Mouse (Mus musculus): ENCODE measurements around the gene Ins2.

Gene Ins2

GRCm38 (mm10) chr7:142743281-142743680 is at the start of gene Ins2:
Gene Ins2 (minus strand): TSS chr7:142743381.
- no peak for DNase-seq (ENCODE audit: low read depth, low spot score)

DNA sequence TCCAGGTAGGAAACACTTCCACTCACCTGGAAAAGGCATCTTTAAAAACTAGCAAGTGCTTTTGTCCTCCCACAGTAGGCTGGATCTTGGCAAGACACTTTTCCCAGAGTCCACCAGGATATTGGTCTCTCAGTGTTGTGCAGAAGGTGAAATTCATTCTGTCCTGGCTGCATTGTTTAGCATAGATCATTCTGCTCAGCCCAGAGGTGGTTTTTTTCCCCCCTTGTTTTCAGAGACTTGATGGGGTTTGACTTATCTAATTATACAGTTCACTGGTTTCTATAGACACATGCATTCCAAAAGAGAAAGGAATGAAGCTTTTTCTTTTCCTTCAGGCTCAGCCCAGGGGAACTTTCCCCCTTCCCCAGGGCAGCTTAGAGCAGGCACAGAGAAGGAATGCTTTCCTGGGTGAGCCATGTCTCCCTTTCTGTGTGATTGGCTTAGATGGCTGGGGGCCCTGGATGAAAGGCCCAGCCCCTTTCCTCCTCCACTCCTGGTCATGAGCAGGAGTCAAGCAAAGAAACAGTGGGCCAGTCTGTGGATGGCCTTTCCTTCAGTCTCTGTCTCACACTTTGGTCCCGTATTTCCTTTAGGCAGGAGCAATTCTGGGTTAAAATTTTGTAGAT is 49.6 kb upstream of the Ins2 start:
- DNase-seq (ENCODE audit: low read depth, low spot score), result no peak

- no peak for DNase-seq (ENCODE audit: low read depth, low spot score)
Measured at GRCm38 (mm10) chr7:142789667-142790066, 46.5 kb upstream of the Ins2 start.

DNA sequence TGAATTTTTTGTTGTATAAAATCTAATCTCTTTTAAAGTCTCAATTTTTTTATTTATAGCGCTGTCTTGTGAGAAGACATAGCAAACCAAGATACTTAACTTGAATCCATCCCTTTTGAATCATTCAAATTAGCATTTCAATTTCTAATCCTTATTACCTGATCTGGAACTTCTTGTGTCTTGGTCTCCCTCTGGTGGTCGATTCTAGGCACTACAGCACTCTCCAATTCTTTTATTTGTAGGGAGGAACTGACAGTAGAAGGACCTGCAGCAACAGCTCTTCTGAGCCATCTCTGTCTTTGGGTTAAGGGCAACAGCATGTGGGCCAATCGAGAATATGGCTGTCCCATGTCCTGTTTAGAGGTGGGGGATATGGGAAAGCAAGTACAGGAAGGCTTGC is 5.4 kb downstream of the Ins2 start:
- DNase-seq (ENCODE audit: low read depth, low spot score), result peak; percentile 4

DNA sequence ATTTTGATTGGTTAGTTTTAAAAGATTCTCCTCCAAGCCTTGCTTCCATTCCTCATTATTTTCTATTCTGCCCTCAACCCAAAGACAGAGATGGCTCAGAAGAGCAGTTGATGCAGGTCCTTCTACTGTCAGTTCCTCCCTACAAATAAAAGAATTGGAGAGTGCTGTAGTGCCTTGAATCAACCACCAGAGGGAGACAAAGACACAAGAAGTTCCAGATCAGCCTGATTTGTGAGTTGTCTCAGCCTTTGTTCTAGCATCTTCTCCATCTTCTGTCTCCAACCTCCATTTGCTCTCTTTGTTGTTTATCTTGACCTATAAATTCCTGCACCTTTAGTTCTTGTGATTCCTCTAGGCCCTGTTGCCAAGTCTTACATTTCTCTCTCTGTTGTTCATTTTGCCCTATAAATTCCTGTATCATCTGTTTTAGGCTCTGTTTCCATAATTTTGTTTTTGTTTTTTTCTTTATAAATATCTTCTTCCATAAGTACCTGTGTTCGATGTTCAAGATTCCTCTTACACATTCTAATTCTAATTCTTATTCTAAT is 6.2 kb downstream of the Ins2 start:
- DNase-seq (ENCODE audit: low read depth, low spot score), result peak; percentile 17

DNA sequence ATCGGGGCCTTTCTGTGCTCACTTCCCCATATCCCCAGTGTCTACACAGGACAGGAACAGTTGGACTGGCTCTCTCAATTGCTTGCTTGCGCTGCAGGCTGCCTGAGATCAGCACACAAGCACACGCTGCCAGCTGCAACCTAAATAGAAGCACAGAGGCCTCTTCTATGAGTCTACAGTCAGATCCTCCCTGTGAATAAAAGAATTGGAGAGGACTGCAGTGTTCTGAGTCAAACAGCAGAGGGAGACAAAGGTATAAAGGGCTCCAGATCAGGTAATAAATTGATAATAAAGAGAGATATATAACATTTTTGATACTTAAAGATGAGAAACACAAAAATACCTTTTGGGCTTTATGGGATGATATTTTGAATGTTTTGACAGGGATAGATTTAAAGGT is 17.2 kb downstream of the Ins2 start:
- DNase-seq (ENCODE audit: low read depth, low spot score), result no peak

DNA sequence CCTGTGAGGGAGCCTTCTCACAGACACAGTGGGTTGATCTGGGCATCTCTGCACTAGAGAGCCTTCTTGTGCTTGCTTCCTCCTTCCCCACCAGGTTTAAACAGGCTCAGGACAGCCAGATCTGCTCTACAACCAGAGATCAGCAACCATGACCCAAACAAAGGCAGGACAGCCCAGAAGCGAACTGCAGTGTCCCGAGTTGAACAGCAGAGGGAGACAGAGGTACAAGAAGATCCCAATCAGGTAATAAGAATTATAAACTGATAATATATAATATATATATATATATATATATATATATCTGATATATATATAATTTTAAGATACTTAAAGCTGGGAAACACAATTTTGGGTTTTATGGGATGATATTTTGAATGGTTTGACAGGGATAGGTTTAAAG is 22.5 kb downstream of the Ins2 start:
- DNase-seq (ENCODE audit: low read depth, low spot score), result no peak

- DNase-seq (ENCODE audit: low read depth, low spot score), result peak; percentile 7
Measured at GRCm38 (mm10) chr7:142714783-142715498, 28.2 kb downstream of the Ins2 start.

DNA sequence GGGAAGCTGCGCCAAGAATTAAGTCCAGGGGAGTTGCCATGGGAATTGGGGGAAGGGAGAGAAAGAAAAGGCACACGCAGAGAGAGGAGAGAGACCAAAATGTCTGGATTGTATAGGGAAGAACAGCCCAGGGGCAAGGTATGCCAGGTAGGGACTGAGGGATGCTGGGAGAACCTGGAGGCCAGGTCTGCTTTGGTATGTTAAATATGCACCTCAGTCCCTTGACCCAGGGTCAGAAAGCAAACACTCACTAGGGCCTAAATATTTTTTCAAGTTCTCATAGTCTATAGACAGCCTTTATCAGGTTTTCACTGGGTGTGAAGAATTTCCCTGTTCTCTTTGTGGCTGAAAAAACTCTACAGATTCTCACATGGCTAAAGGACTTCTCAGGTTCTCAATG is 36.3 kb downstream of the Ins2 start:
- DNase-seq (ENCODE audit: low read depth, low spot score), result no peak

DNA sequence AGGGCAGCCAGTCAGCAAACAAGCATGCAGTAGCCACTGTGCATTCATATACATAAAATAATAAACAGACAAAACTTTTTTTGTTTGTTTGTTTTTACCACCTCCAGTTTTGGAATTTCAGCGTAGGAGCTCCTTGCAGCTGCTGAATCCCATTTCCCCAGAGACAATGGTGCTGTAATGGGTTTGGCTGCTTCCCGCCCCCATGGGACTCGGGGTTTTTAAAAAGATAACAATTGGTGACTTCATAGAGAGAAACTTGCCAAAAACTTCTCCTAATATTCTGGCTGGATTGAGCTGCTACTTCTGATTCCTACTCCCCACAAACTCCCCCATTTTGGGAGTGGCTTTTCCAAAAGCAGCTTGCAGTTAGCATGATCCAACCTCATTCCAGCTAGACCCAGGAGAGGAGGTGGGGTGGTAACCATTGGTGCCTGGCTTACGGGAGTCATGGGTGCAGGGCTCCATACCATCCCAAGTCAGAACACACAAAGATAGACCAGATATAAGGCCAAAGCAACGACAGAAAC is 43.8 kb downstream of the Ins2 start:
- DNase-seq (ENCODE audit: low read depth, low spot score), result peak; percentile 78

DNA sequence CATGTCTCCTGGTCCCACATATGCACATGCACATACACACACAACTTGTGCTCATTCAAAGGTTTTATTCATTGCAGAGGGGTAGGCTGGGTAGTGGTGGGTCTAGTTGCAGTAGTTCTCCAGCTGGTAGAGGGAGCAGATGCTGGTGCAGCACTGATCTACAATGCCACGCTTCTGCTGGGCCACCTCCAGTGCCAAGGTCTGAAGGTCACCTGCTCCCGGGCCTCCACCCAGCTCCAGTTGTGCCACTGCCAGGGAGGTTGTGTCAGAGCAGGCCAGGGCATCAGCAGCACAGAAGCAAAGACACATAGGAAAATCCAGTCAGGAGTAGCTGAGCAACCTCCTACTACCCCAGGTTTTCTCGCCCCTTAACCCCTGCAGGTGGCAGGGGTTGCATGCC is 64.6 kb downstream of the Ins2 start:
- DNase-seq (ENCODE audit: low read depth, low spot score), result peak; percentile 44

DNA sequence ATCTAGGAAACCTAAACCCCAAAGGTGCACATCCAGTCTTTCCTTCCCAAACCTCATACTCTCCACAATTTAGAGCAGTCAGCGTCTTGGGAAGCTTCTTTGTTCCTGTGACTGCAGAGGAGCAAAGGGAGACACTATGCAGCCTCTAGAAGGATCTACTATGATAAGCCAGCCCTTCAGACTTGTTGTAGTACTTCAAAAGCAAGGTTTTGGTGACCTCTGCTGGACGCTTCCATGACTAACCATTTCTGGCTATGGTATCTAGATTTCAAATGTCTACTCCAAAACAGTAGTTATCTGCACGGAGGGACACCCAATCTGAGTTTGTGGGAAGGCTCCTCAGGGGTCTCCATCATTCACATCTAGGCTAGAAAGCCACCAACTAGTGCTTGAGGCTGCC is 67.5 kb downstream of the Ins2 start:
- DNase-seq (ENCODE audit: low read depth, low spot score), result peak; percentile 65

GRCm38 (mm10) chr7:142675141-142675540 is 68.0 kb downstream of the Ins2 start:
- DNase-seq (ENCODE audit: low read depth, low spot score), result no peak

- peak; percentile 24 for DNase-seq (ENCODE audit: low read depth, low spot score)
Measured at GRCm38 (mm10) chr7:142672120-142672519, 71.1 kb downstream of the Ins2 start.

DNA sequence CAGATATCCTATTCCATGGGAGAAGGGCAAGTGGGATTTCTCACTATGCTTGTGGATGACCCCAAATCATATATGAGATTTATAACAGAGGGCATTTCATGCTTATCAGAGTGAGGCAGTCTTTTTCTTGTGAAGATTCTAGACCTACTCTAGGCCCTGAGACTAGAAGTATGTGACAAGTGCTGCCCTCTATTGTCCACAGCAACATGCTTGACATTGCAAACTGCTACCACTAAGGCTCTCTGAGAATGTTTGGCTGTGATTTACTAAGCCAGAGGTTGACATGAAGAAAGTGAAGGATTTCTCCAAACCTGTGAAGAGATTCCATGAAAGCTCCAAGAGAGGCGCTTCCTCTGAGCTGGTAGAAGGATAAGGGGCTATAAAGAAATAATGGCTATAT is 72.1 kb downstream of the Ins2 start:
- no peak for DNase-seq (ENCODE audit: low read depth, low spot score)

DNA sequence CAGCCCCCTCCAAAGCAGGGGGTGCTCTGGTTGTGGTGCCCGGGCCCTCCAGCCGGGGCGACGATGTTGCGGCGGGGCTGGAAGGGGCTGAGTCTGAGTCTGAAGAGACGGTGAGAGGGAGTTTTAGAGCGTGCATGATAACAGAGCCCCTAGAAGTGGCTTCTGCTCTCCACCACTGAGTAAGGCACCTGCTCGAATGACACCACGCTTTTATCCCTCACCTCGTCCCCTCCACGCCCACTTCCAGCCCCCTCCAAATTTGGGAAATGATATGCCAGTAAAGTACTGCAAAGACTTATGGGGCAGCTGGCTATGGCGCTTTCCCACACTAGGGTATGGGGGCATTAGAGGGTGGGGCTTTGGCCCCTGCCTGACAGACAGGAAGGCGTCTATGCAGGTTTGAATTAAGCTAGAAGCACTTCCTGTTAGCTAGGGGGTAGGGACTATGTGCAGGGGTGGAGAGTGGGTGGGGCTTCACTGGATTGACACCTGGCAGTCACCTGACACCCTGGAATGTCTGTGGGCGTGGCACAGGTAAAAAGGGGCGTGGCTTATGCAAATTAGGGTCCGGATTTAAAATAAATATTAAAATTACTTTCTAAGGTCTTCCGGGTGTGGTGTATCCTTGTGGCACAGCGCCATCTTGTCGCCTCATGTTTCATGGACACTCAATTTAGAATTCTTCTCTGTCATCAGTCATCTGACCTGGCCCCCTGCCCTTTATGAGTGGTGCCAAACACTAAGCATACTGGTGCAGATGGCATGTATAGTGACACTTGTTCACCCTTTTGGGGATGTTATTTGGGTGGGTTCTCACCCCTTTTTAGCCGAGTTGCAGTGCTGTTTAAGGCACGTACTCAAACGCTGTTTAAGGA is 73.2 kb downstream of the Ins2 start, which contains the start of gene Gm49394:
Gene Gm49394 (minus strand): TSS at position 192 of the 875 bp plus-strand sequence.
- DNase-seq (ENCODE audit: low read depth, low spot score), result no peak

DNA sequence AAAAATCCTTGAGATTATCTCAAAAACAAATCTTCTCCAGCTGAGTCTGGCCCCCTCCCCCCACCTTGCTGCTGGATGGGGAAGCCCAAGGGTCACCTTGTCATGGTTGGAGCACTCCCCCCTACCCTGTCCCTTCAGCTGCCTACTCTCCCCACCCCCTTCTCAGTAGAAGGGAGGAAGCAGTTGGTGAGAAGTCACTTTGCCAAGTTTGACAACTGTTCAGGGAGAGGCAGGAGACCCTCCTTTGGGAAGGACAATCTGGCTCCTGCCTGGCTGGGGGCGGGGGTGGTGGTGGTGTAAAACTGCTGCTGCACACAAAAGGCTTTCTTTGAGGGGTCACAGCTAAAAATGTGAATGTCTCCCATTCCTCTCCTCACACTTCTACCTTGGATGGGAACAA is 74.9 kb downstream of the Ins2 start:
- no peak for DNase-seq (ENCODE audit: low read depth, low spot score)

DNA sequence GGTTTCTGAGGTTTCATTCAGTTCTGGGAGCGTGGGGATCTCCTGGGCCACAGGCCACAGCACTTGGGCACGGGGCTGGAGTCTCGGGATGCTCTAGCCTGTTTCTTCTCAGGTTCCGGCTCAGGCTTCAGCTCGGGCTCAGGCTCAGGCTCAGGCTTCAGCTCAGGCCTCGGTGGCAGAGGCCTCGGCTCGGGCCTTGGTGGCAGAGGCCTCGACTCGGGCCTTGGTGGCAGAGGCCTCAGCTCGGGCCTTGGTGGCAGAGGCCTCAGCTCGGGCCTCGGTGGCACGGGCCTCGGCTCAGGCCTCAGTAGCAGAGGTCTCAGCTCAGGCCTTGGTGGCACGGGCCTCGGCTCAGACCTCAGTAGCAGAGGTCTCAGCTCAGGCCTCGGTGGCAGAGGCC is 75.7 kb downstream of the Ins2 start:
- no peak for DNase-seq (ENCODE audit: low read depth, low spot score)

GRCm38 (mm10) chr7:142666659-142667058 is 76.5 kb downstream of the Ins2 start, which contains the start of gene Igf2:
Gene Igf2 (minus strand): TSS chr7:142666816.
- no peak for DNase-seq (ENCODE audit: low read depth, low spot score)

DNA sequence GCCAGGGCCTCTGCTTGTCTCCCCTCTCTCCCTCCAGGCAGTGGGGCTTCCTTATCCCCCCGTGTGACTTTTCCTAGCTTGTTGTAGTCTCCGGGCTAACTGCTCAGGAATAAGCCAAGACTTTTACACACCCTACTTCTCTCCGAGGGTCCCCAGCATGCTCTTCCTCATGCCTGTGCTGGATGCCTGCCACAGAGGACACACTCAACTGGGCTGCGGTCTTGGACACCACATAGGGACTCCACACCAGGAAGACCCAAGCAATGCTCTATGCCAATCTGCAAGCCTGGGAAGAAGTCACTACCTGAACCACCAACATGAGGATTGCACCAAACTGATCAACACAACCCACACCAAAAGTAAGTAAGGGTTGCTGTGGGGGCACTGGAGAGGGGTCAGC is 77.1 kb downstream of the Ins2 start:
- no peak for DNase-seq (ENCODE audit: low read depth, low spot score)

- DNase-seq (ENCODE audit: low read depth, low spot score), result no peak
Measured at GRCm38 (mm10) chr7:142665364-142665763, 77.8 kb downstream of the Ins2 start.

All from skeletal muscle tissue, adult 2 months (tissue).